Mouse (Mus musculus) hindbrain, postnatal 0 days (tissue): ENCODE measurements around the gene Ptprd. TPM values are rescaled to one million over a fixed set of nuclear protein-coding genes. Genes with fewer than 3 reads are reported as not detected.

Experiments used
- ATAC-seq: fragments of 200-750 bp; cut with Nextera tagmentation; 2 replicates; pipeline ENCODE4 v1.8.0; 2017; ENCODE audit warnings: mild to moderate bottlenecking, moderate TSS enrichment, moderate library complexity
- DNase-seq: peaks from one replicate; pipeline ENCODE4 v3.0.0-alpha.2; 2015; ENCODE audit warnings: low spot score
- H3K27ac ChIP-seq: fragments of 300-500 bp; sonication (generic); 2 replicates; pipeline ENCODE4 v1.5.1; 2014; ENCODE audit warnings: mild to moderate bottlenecking
- H3K27me3 ChIP-seq: fragments of 300-500 bp; sonication (generic); 2 replicates; pipeline ENCODE4 v1.6.1; 2014; ENCODE audit warnings: low read length, mixed read lengths; ENCODE audit not compliant: insufficient read depth
- H3K36me3 ChIP-seq: fragments of 300-500 bp; sonication (generic); 2 replicates; pipeline ENCODE4 v1.6.1; 2014; ENCODE audit warnings: low read length, mixed read lengths; ENCODE audit not compliant: insufficient read depth
- H3K4me1 ChIP-seq: fragments of 300-500 bp; sonication (generic); 2 replicates; pipeline ENCODE4 v1.6.1; 2014; ENCODE audit warnings: antibody characterized with exemption, low read length, mixed read lengths; ENCODE audit not compliant: insufficient read depth
- H3K4me2 ChIP-seq: fragments of 300-500 bp; sonication (generic); 2 replicates; pipeline ENCODE4 v1.6.1; 2014; ENCODE audit warnings: low read depth, mild to moderate bottlenecking, low read length, moderate library complexity, mixed read lengths
- H3K4me3 ChIP-seq: fragments of 300-500 bp; sonication (generic); 2 replicates; pipeline ENCODE4 v1.5.1; 2014; ENCODE audit warnings: low read length
- H3K9ac ChIP-seq: fragments of 300-500 bp; sonication (generic); replicated peaks from 2 replicates; pipeline ENCODE4 v1.6.1; 2014; ENCODE audit warnings: mild to moderate bottlenecking, low read length, moderate library complexity, mixed read lengths
- H3K9me3 ChIP-seq: fragments of 300-500 bp; sonication (generic); 2 replicates; pipeline ENCODE4 v1.6.1; 2016; ENCODE audit warnings: low read length, mixed read lengths
- CTCF ChIP-seq: IDR thresholded peaks from 2 replicates; pipeline ENCODE4 v1.5.1; 2016; ENCODE audit warnings: antibody characterized with exemption, control low read depth, low read depth
- WGBS: fragments of 180-500 bp; shearing (Covaris S2); extraction: QIAGEN DNeasy Blood & Tissue Kit; methylation state at CpG from one replicate; pipeline ENCODE4 v1.1.7; 2014; 5-methylcytosine and 5-hydroxymethylcytosine counted together
- polyA plus RNA-seq: library from polyadenylated mRNA; unstranded; fragments of >200 nt; fragmentation: Nextera tagmentation; extraction: Ambion mirVana; gene quantifications from 2 replicates; pipeline ENCODE4 v1.2.1, GENCODE M21; 2015
- total RNA-seq: library from RNA; depleted of rRNA; stranded (reverse); fragments of >200 nt; gene quantifications from 2 replicates; pipeline ENCODE4 v1.2.3, GENCODE M21; 2014

Ptprd gene
- total and polyA plus RNA-seq, 2 experiments from 2014 or later, result 56.3 to 96.0 TPM

DNA sequence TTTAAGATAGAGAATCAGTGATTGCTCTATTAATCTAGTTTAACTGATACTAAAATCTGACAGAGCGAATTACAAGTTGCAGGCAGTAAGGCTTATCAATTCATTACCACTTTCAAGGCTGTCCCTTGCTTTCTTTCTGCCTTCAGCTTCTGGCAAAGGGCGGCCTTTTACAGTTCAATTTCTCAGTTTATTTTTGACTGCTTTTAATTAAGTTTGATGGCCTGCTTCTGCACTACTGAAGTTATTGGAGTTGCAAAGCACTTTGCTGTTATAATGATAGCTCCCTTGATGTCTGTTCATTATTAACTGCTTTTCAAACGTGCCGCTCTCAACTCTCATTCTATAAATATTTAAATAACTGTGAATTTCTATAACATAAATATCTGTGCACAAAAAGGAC is 673.9 kb downstream of the Ptprd start:
- H3K9ac ChIP-seq, result no peak overlapping the region
- 0 out of 2 replicates have a peak overlapping the region, but pooled peaks have one; percentile 8 for H3K27ac ChIP-seq
- H3K36me3 ChIP-seq, result no peaks in the 10 kb centered on the region
- H3K4me2 ChIP-seq, result no peak overlapping the region
- no peak for TF ChIP-seq CTCF
- no peaks in the 10 kb centered on the region for H3K4me1 ChIP-seq
- no peak for ATAC-seq
- WGBS, result 64% methylated on average over 4 of the region's 4 CpGs
- no peak for DNase-seq
- H3K9me3 ChIP-seq, result no peaks in the 10 kb centered on the region
- no peaks in the 10 kb centered on the region for H3K27me3 ChIP-seq
- no peak overlapping the region for H3K4me3 ChIP-seq

DNA sequence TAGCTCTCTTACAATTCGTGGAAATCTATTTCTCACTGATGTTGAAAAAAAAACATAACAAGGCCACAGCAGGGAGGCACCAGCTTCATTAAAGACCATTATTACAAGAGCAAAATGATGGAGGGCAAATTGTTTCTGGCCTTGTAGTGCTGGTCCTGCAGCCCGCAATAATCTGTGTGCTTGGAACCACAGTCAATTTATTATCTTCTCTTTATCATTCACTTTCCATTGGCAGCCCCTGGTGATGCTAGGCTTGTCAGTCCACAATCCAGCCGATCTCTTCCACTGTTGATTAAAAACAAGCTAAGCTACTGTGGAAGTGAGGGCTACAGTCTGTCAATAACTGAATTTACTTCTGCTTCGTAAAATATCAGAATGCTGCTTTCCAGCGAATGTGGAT is 674.4 kb downstream of the Ptprd start:
- no peak for ATAC-seq
- H3K4me3 ChIP-seq, result no peak overlapping the region
- no peaks in the 10 kb centered on the region for H3K4me1 ChIP-seq
- no peak for TF ChIP-seq CTCF
- H3K4me2 ChIP-seq, result no peak overlapping the region
- WGBS, result 33% methylated on average over 5 of the region's 5 CpGs
- no peak overlapping the region for H3K9ac ChIP-seq
- H3K36me3 ChIP-seq, result no peaks in the 10 kb centered on the region
- no peaks in the 10 kb centered on the region for H3K27me3 ChIP-seq
- no peak for DNase-seq
- no peaks in the 10 kb centered on the region for H3K9me3 ChIP-seq
- 0 out of 2 replicates have a peak overlapping the region, but pooled peaks have one; percentile 8 for H3K27ac ChIP-seq

DNA sequence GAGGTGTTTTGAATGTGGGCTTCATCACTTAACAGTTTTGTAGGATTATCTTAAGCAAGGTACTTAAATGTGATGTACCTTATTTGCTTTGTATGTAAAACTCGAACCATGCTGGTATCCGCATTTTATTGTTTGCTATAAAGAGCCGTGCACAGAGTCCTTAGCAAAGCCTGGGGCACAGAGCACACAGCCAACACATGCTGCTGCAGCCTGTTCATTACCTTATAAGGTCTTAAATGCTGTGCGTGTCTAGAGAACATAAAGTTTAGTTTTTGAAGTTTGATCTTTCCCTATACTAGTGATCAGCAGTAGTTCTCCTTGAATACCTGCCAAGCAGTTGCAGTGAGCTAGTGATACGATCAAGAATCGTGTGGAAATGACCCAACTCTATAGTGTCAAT is 676.2 kb downstream of the Ptprd start:
- no peak for TF ChIP-seq CTCF
- no peaks in the 10 kb centered on the region for H3K36me3 ChIP-seq
- H3K9ac ChIP-seq, result no peak overlapping the region
- no peak overlapping the region for H3K4me3 ChIP-seq
- no peaks in the 10 kb centered on the region for H3K4me1 ChIP-seq
- no peaks in the 10 kb centered on the region for H3K9me3 ChIP-seq
- no peak overlapping the region for H3K27ac ChIP-seq
- no peaks in the 10 kb centered on the region for H3K27me3 ChIP-seq
- no peak overlapping the region for H3K4me2 ChIP-seq
- ATAC-seq (no peak), DNase-seq (no peak)
- WGBS, result 83% methylated on average over 6 of the region's 6 CpGs

DNA sequence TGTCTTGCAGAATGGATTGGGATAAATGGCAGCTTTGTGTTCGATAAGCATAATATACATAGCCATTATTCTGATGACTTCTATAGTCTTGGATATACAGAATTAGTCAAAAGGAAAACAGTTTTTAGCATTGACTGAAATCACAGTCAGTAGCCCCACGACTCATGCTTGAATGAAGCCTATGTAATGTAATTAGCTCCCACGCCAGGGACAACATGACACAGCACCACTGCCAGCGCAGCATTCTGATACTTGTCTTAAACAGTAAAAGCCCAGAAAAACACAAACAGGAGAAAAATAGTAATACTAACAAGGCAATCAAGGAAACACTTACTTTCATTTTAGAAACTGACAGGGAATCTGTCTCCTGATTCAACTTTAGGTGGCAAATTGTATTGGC is 677.2 kb downstream of the Ptprd start:
- Histone ChIP-seq H3K27me3 (no peaks in the 10 kb centered on the region), H3K9me3 (no peaks in the 10 kb centered on the region), H3K4me1 (no peaks in the 10 kb centered on the region), H3K4me2 (no peak overlapping the region), H3K36me3 (no peaks in the 10 kb centered on the region), H3K9ac (no peak overlapping the region), H3K4me3 (no peak overlapping the region), H3K27ac (no peak overlapping the region)
- TF ChIP-seq CTCF, result no peak
- WGBS, result 44% methylated on average over 4 of the region's 4 CpGs
- ATAC-seq (no peak), DNase-seq (peak; percentile 28)

DNA sequence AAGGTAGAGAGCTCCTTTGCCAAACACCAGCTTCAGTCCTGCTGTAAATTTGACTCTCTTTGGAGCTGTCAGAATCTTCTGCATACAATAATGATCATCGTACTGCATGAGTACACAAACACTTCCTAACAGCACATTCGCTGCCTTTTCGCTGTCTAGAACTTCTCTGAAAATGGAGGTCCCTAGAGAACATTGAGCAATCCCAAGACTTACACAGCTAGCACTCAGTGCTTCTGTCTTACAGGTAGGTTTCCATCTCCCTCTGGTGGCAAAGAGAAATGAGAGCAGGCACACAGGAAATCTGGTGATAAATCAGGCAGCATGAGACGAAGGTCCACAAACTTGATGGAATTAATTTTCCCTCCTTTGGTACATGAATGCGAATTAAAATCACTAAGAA is 692.6 kb downstream of the Ptprd start:
- H3K27me3 ChIP-seq, result no peaks in the 10 kb centered on the region
- H3K9me3 ChIP-seq, result no peaks in the 10 kb centered on the region
- DNase-seq (peak; percentile 83), ATAC-seq (peak; percentile 83)
- 28% methylated on average over 5 of the region's 5 CpGs for WGBS
- no peaks in the 10 kb centered on the region for H3K4me1 ChIP-seq
- H3K4me2 ChIP-seq, result no peak overlapping the region
- no peak overlapping the region for H3K4me3 ChIP-seq
- H3K36me3 ChIP-seq, result no peaks in the 10 kb centered on the region
- H3K27ac ChIP-seq, result no peak overlapping the region
- TF ChIP-seq CTCF, result peak; percentile 89
- H3K9ac ChIP-seq, result no peak overlapping the region

DNA sequence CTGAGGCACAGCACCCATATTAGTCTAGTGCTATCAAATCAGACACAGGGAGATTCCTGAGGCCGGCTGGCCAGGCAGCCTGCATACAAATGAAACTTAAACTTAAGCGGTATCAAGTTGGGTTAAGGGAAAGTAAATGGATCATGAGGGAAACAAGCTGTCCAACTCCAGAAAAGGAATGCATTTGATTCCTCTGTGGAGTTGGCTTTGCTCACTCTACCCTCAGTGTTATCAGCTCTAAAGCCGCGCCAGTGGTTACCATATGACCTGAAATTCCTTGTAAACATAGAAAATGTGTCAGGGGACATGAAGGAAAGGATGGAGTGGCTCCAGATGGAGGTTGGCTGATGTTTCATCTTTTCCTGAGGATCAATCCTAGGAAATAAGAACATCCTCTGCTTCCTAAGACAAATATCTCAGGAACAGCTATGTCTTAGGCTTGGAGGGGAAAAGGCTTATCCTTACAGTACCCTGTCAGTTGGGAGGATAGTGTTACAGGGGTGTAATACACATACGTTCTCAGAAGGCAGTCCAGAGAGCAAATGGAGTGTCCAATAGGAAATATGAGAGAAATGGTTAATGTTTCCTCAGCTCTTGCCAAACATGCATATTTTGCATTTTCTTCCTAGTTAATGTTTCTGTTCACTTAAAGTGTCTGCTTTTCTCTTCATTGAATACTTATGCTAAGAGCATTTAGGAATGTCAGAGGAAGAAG is 697.7 kb downstream of the Ptprd start:
- Histone ChIP-seq H3K9me3 (no peaks in the 10 kb centered on the region), H3K4me3 (no peak overlapping the region), H3K27ac (no peak overlapping the region), H3K27me3 (no peaks in the 10 kb centered on the region), H3K36me3 (no peaks in the 10 kb centered on the region), H3K4me1 (no peaks in the 10 kb centered on the region), H3K4me2 (no peak overlapping the region), H3K9ac (no peak overlapping the region)
- WGBS, result 77% methylated on average over 5 of the region's 5 CpGs
- DNase-seq, result no peak
- ATAC-seq, result no peak
- TF ChIP-seq CTCF, result no peak

DNA sequence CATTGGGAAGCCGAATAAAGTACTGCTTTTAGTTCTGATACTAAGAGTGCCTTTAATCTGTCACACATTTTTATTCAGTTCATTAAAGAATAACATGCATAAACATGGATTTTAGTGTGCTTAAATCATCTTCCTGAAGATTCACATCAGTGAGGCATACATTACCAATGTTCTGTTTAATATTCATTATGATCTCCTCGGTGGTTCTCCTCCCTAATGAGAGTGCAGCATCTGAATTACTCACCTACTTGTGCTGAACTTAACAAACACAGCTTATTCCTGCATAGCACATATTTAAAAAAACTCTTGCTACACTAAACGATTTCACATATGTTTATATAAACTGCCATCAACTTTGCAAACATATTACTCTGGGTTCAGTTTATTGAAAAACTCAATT is 698.7 kb downstream of the Ptprd start:
- Histone ChIP-seq H3K27me3 (no peaks in the 10 kb centered on the region), H3K4me2 (no peak overlapping the region), H3K4me1 (no peaks in the 10 kb centered on the region), H3K27ac (no peak overlapping the region), H3K9me3 (no peaks in the 10 kb centered on the region), H3K9ac (no peak overlapping the region), H3K36me3 (no peaks in the 10 kb centered on the region), H3K4me3 (no peak overlapping the region)
- ATAC-seq (no peak), DNase-seq (no peak)
- 61% methylated on average over 3 of the region's 3 CpGs for WGBS
- no peak for TF ChIP-seq CTCF
